Mouse (Mus musculus) midbrain, embryonic 16.5 days (tissue): Measurements from ENCODE around the gene Dmxl2. TPM values are rescaled to one million over a fixed set of nuclear protein-coding genes. Genes with fewer than 3 reads are reported as not detected.
A peak's percentile ranks its signal among the peaks of the same experiment; 100 is the strongest.

ENCODE experiments used
- ATAC-seq: fragments of 200-750 bp; cut with Nextera tagmentation; 2 replicates; pipeline ENCODE4 v1.8.0; 2017; ENCODE audit warnings: moderate TSS enrichment
- H3K27ac ChIP-seq: fragments of 300-500 bp; sonication (generic); 2 replicates; pipeline ENCODE4 v1.5.1; 2014; ENCODE audit warnings: mild to moderate bottlenecking, low read length, mixed read lengths
- H3K27me3 ChIP-seq: fragments of 300-500 bp; sonication (generic); 2 replicates; pipeline ENCODE4 v1.6.1; 2014; ENCODE audit warnings: low read depth, low read length, mixed read lengths; ENCODE audit not compliant: control insufficient read depth, insufficient read depth
- H3K36me3 ChIP-seq: fragments of 300-500 bp; sonication (generic); 2 replicates; pipeline ENCODE4 v1.6.1; 2014; ENCODE audit warnings: mild to moderate bottlenecking, low read length, moderate library complexity, mixed read lengths; ENCODE audit not compliant: control insufficient read depth, insufficient read depth
- H3K4me1 ChIP-seq: fragments of 300-500 bp; sonication (generic); 2 replicates; pipeline ENCODE4 v1.6.1; 2014; ENCODE audit warnings: mild to moderate bottlenecking, low read length, mixed read lengths; ENCODE audit not compliant: control insufficient read depth, insufficient read depth
- H3K4me2 ChIP-seq: fragments of 300-500 bp; sonication (generic); 2 replicates; pipeline ENCODE4 v1.6.1; 2014; ENCODE audit warnings: mild to moderate bottlenecking, low read length, mixed read lengths
- H3K4me3 ChIP-seq: fragments of 300-500 bp; sonication (generic); 2 replicates; pipeline ENCODE4 v1.5.1; 2014; ENCODE audit warnings: low read depth, mild to moderate bottlenecking, low read length, moderate library complexity, mixed read lengths
- H3K9ac ChIP-seq: fragments of 300-500 bp; sonication (generic); 2 replicates; pipeline ENCODE4 v1.6.1; 2014; ENCODE audit warnings: low read depth, low read length, mixed read lengths
- H3K9me3 ChIP-seq: fragments of 300-500 bp; sonication (generic); replicated peaks from 2 replicates; pipeline ENCODE4 v1.6.1; 2014; ENCODE audit warnings: mild to moderate bottlenecking, low read length, mixed read lengths; ENCODE audit not compliant: control insufficient read depth, poor library complexity, severe bottlenecking
- WGBS: fragments of 180-500 bp; shearing (Covaris S2); extraction: QIAGEN DNeasy Blood & Tissue Kit; methylation state at CpG from one replicate; pipeline ENCODE4 v1.1.7; 2014; 5-methylcytosine and 5-hydroxymethylcytosine counted together
- polyA plus RNA-seq: library from polyadenylated mRNA; unstranded; fragments of >200 nt; fragmentation: Nextera tagmentation; extraction: Ambion mirVana; gene quantifications from 2 replicates; pipeline ENCODE4 v1.2.1, GENCODE M21; 2015

Gene Dmxl2
- polyA plus RNA-seq, 1 experiment from 2014 or later: 53.4 TPM

GRCm38 (mm10) chr9:54537030-54537429, 35.6 kb upstream of the Dmxl2 start:
- Histone ChIP-seq H3K27me3 (no peaks in the 10 kb centered on the region), H3K4me1 (peaks cover 5% of the 10 kb centered on the region), H3K4me3 (no peak overlapping the region), H3K9me3 (no peaks in the 10 kb centered on the region), H3K9ac (no peak overlapping the region), H3K4me2 (no peak overlapping the region), H3K36me3 (no peaks in the 10 kb centered on the region), H3K27ac (0 out of 2 replicates have a peak overlapping the region, but pooled peaks have one; percentile 14)
- WGBS: 24% methylated on average over 4 of the region's 4 CpGs
- ATAC-seq: no peak

GRCm38 (mm10) chr9:54536236-54536635, 34.8 kb upstream of the Dmxl2 start:
- H3K4me2 ChIP-seq: no peak overlapping the region
- ATAC-seq: no peak
- no peaks in the 10 kb centered on the region for H3K36me3 ChIP-seq
- H3K4me3 ChIP-seq: no peak overlapping the region
- no peaks in the 10 kb centered on the region for H3K9me3 ChIP-seq
- H3K9ac ChIP-seq: no peak overlapping the region
- no peak overlapping the region for H3K27ac ChIP-seq
- peaks cover 5% of the 10 kb centered on the region for H3K4me1 ChIP-seq
- 60% methylated on average over 7 of the region's 7 CpGs for WGBS
- no peaks in the 10 kb centered on the region for H3K27me3 ChIP-seq

DNA sequence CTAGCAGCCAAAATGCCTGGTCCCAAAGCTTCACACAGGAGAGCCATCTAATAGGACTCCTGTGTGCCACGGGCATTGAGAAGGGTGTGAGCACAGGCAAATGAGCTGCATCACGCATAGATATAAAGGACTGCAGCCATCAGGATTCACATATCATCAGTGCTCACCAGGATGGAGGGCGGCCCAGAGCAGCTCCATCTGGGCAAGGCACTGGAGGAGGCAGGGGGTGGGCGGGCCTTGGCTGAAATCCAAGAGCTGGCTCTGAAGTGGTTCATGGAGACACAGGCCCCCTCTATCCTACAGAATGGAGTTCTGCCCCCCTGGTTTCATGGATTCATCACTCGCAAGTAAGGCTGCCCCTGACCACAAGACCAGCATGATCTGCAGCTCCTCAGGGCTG, 32.5 kb upstream of the Dmxl2 start:
- H3K9ac ChIP-seq: no peak overlapping the region
- WGBS: 38% methylated on average over 5 of the region's 5 CpGs

DNA sequence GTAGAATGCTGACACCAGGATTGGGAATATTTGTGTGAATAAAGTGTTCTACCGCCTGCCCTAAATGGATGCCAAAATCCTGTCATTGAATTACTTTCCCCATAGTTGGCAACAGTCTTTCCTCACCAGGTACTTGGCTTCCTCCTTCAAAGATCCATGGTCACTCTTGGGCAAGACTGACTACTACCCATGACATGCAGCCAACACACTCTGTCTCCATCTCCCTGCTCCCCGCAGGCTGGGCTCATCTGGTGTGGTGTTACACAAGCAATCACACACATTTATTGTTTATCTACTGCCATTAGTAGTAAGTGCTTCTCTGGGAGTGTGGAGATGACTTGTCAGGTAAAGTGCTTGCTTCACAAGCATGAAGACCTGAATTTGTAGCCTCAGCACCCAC, 31.5 kb upstream of the Dmxl2 start:
- no peaks in the 10 kb centered on the region for H3K36me3 ChIP-seq
- WGBS: 81% methylated on average over 2 of the region's 2 CpGs
- H3K4me3 ChIP-seq: no peak overlapping the region
- no peaks in the 10 kb centered on the region for H3K9me3 ChIP-seq
- H3K27me3 ChIP-seq: no peaks in the 10 kb centered on the region
- H3K4me2 ChIP-seq: no peak overlapping the region
- H3K4me1 ChIP-seq: peaks cover 5% of the 10 kb centered on the region
- H3K27ac ChIP-seq: no peak overlapping the region
- H3K9ac ChIP-seq: no peak overlapping the region
- ATAC-seq: no peak

More for the DNA sequence above, 32.5 kb upstream of the Dmxl2 start:
- ATAC-seq: peak; percentile 68
- no peak overlapping the region for H3K4me3 ChIP-seq
- H3K9me3 ChIP-seq: no peaks in the 10 kb centered on the region
- H3K27ac ChIP-seq: peak overlapping the region; percentile 56; the same call in 1 of the 2 replicates
- H3K36me3 ChIP-seq: no peaks in the 10 kb centered on the region
- H3K4me2 ChIP-seq: no peak overlapping the region
- no peaks in the 10 kb centered on the region for H3K27me3 ChIP-seq
- peaks cover 5% of the 10 kb centered on the region for H3K4me1 ChIP-seq

DNA sequence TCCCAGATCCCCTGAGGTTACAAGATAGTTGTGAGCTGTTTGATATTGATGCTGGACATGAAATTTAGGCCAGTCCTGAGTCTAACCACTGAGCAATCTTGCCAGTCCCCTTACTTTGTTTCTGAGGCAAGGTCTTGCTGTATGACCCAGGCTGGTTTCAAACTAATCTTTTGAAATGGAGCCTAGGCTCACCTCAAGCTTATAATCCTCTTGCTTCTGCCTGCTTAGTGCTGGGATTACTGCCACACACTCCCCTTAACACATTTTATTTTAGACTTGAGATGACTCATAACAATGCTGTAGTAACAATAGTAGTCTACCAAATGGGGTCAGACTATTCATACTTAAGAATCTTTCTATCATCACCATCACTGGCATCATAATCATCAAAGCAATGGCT, 30.0 kb upstream of the Dmxl2 start:
- no peak overlapping the region for H3K9ac ChIP-seq
- H3K4me2 ChIP-seq: no peak overlapping the region
- H3K4me1 ChIP-seq: peaks cover 5% of the 10 kb centered on the region
- H3K4me3 ChIP-seq: no peak overlapping the region
- H3K36me3 ChIP-seq: no peaks in the 10 kb centered on the region
- no peak overlapping the region for H3K27ac ChIP-seq
- H3K27me3 ChIP-seq: no peaks in the 10 kb centered on the region
- no peaks in the 10 kb centered on the region for H3K9me3 ChIP-seq
- no peak for ATAC-seq

DNA sequence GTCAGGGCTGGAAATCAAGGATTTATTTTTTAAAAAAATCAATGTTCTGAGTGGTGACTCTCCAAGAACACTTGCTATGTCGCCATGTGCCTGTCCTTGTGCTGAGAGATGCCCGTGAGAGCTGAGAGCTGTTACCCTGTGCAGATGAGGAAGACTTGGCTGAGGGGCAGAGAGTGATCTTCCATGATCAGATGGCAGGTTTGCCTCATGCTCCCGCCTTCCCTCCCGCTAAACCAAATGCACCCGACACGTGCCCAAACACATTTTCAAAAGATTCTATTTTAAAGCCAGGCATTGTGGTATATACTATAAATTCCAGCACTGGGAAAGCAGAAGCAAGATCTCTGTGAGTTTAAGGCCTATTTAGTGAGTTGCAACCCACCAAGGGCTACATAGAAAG, 29.4 kb upstream of the Dmxl2 start:
- Histone ChIP-seq H3K27me3 (no peaks in the 10 kb centered on the region), H3K4me1 (peaks cover 5% of the 10 kb centered on the region), H3K36me3 (no peaks in the 10 kb centered on the region), H3K9ac (no peak overlapping the region), H3K4me3 (no peak overlapping the region), H3K9me3 (no peaks in the 10 kb centered on the region), H3K27ac (no peak overlapping the region), H3K4me2 (no peak overlapping the region)
- 93% methylated on average over 6 of the region's 6 CpGs for WGBS
- ATAC-seq: no peak

GRCm38 (mm10) chr9:54529950-54530349, 28.5 kb upstream of the Dmxl2 start:
- H3K27me3 ChIP-seq: no peaks in the 10 kb centered on the region
- no peaks in the 10 kb centered on the region for H3K9me3 ChIP-seq
- H3K4me3 ChIP-seq: no peak overlapping the region
- 69% methylated on average over 2 of the region's 2 CpGs for WGBS
- no peaks in the 10 kb centered on the region for H3K36me3 ChIP-seq
- H3K9ac ChIP-seq: no peak overlapping the region
- peaks cover 5% of the 10 kb centered on the region for H3K4me1 ChIP-seq
- no peak for ATAC-seq
- H3K27ac ChIP-seq: no peak overlapping the region
- no peak overlapping the region for H3K4me2 ChIP-seq

DNA sequence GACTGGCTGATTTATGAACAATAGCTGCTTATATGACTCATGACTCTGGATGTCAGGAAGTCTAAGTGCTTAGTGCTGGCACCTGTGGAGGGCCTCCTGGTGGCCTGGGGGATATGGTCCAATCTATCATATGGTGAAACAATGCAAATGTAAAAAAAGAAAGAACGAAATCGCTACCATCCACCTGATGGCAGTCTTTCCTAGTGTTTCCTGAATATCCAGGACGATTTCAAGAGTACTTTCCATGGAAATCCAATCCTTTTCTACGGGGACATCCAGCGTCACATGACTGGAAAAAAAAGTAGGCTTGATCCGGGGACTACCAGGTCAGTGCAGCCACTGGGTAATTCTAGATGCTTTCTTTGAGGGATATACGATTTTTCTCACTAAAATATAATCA, 26.3 kb upstream of the Dmxl2 start:
- H3K4me1 ChIP-seq: no peaks in the 10 kb centered on the region
- 77% methylated on average over 7 of the region's 7 CpGs for WGBS
- H3K9me3 ChIP-seq: no peaks in the 10 kb centered on the region
- no peaks in the 10 kb centered on the region for H3K27me3 ChIP-seq
- no peak overlapping the region for H3K9ac ChIP-seq
- no peak overlapping the region for H3K4me3 ChIP-seq
- H3K4me2 ChIP-seq: no peak overlapping the region
- no peak overlapping the region for H3K27ac ChIP-seq
- H3K36me3 ChIP-seq: no peaks in the 10 kb centered on the region
- ATAC-seq: no peak

GRCm38 (mm10) chr9:54520286-54520685, 18.9 kb upstream of the Dmxl2 start:
- WGBS: 88% methylated on average over 4 of the region's 4 CpGs
- no peaks in the 10 kb centered on the region for H3K4me1 ChIP-seq
- no peak for ATAC-seq
- no peaks in the 10 kb centered on the region for H3K36me3 ChIP-seq
- H3K4me2 ChIP-seq: no peak overlapping the region
- no peaks in the 10 kb centered on the region for H3K27me3 ChIP-seq
- H3K4me3 ChIP-seq: no peak overlapping the region
- no peak overlapping the region for H3K9ac ChIP-seq
- no peak overlapping the region for H3K27ac ChIP-seq
- H3K9me3 ChIP-seq: no peaks in the 10 kb centered on the region

- ATAC-seq: no peak
These were observed 17.5 kb upstream of the Dmxl2 start for GRCm38 (mm10) chr9:54518921-54519320.

More at GRCm38 (mm10) chr9:54518921-54519320, 17.5 kb upstream of the Dmxl2 start:
- no peak overlapping the region for H3K4me3 ChIP-seq
- H3K36me3 ChIP-seq: no peaks in the 10 kb centered on the region
- no peaks in the 10 kb centered on the region for H3K9me3 ChIP-seq
- no peaks in the 10 kb centered on the region for H3K27me3 ChIP-seq
- H3K27ac ChIP-seq: no peak overlapping the region
- no peaks in the 10 kb centered on the region for H3K4me1 ChIP-seq
- H3K9ac ChIP-seq: no peak overlapping the region
- WGBS: 76% methylated on average over 7 of the region's 7 CpGs
- no peak overlapping the region for H3K4me2 ChIP-seq
